Mouse (Mus musculus) midbrain, embryonic 14.5 days (tissue): ENCODE measurements around the gene Fos. TPM values are rescaled to one million over a fixed set of nuclear protein-coding genes. Genes with fewer than 3 reads are reported as not detected.
A peak's percentile ranks its signal among the peaks of the same experiment; 100 is the strongest.
"Not testable (repeated sequence)": the region's sequence is repeated elsewhere in the genome, so short reads cannot be mapped to it uniquely, and the experiment has no call there.

ENCODE experiments used
- ATAC-seq: fragments of 200-750 bp; cut with Nextera tagmentation; 2 replicates; pipeline ENCODE4 v1.8.0; 2017; ENCODE audit warnings: moderate number of reproducible peaks, moderate library complexity; ENCODE audit not compliant: low FRiP score, low TSS enrichment
- DNase-seq: peaks from one replicate; pipeline ENCODE4 v3.0.0-alpha.2; 2015
- H3K27ac ChIP-seq: fragments of 300-500 bp; sonication (generic); replicated peaks from 2 replicates; pipeline ENCODE4 v1.5.1; 2014; ENCODE audit warnings: mild to moderate bottlenecking, low read depth, low read length, moderate library complexity
- H3K27me3 ChIP-seq: fragments of 300-500 bp; sonication (generic); 2 replicates; pipeline ENCODE4 v1.6.1; 2014; ENCODE audit warnings: low read length, control low read depth, mixed read lengths; ENCODE audit not compliant: control insufficient read depth, insufficient read depth
- H3K36me3 ChIP-seq: fragments of 300-500 bp; sonication (generic); 2 replicates; pipeline ENCODE4 v1.6.1; 2014; ENCODE audit warnings: low read length, control low read depth; ENCODE audit not compliant: control insufficient read depth, insufficient read depth
- H3K4me1 ChIP-seq: fragments of 300-500 bp; sonication (generic); 2 replicates; pipeline ENCODE4 v1.6.1; 2014; ENCODE audit warnings: mild to moderate bottlenecking, antibody characterized with exemption, low read length, control low read depth; ENCODE audit not compliant: control insufficient read depth, insufficient read depth
- H3K4me2 ChIP-seq: fragments of 300-500 bp; sonication (generic); 2 replicates; pipeline ENCODE4 v1.6.1; 2014; ENCODE audit warnings: mild to moderate bottlenecking, low read length, moderate library complexity
- H3K4me3 ChIP-seq: fragments of 300-500 bp; sonication (generic); replicated peaks from 2 replicates; pipeline ENCODE4 v1.5.1; 2014; ENCODE audit warnings: low read depth, low read length
- H3K9ac ChIP-seq: fragments of 300-500 bp; sonication (generic); replicated peaks from 2 replicates; pipeline ENCODE4 v1.6.1; 2014; ENCODE audit warnings: mild to moderate bottlenecking, low read length, moderate library complexity
- H3K9me3 ChIP-seq: fragments of 300-500 bp; sonication (generic); 2 replicates; pipeline ENCODE4 v1.6.1; 2016; ENCODE audit warnings: low read length, control low read depth, mixed read lengths; ENCODE audit not compliant: control insufficient read depth
- WGBS: fragments of 180-500 bp; shearing (Covaris S2); extraction: QIAGEN DNeasy Blood & Tissue Kit; methylation state at CpG from one replicate; pipeline ENCODE4 v1.1.7; 2014; 5-methylcytosine and 5-hydroxymethylcytosine counted together
- polyA plus RNA-seq: library from polyadenylated mRNA; unstranded; fragments of >200 nt; fragmentation: Nextera tagmentation; extraction: Ambion mirVana; gene quantifications from 2 replicates; pipeline ENCODE4 v1.2.1, GENCODE M21; 2014

Fos gene
- polyA plus RNA-seq, 1 experiment from 2014 or later = 1.1 TPM

GRCm38 (mm10) chr12:85521673-85522072 is 48.0 kb downstream of the Fos start:
- H3K27ac ChIP-seq = no peak overlapping the region
- H3K9ac ChIP-seq = no peak overlapping the region
- DNase-seq = no peak
- H3K36me3 ChIP-seq = no peaks in the 10 kb centered on the region
- H3K27me3 ChIP-seq = no peaks in the 10 kb centered on the region
- H3K9me3 ChIP-seq = no peaks in the 10 kb centered on the region
- H3K4me3 ChIP-seq = no peak overlapping the region
- no peak overlapping the region for H3K4me2 ChIP-seq
- peaks cover 3% of the 10 kb centered on the region; the same call in 1 of the 2 replicates for H3K4me1 ChIP-seq
- ATAC-seq = no peak
- 78% methylated on average over 1 of the region's 1 CpGs for WGBS

- Histone ChIP-seq H3K4me3 (no peak overlapping the region), H3K9ac (no peak overlapping the region), H3K4me1 (peaks cover 3% of the 10 kb centered on the region; the same call in 1 of the 2 replicates), H3K36me3 (no peaks in the 10 kb centered on the region), H3K9me3 (no peaks in the 10 kb centered on the region), H3K4me2 (no peak overlapping the region), H3K27ac (no peak overlapping the region), H3K27me3 (no peaks in the 10 kb centered on the region)
- ATAC-seq (no peak), DNase-seq (no peak)
- 80% methylated on average over 7 of the region's 7 CpGs for WGBS
Observed at GRCm38 (mm10) chr12:85522631-85523388, 49.1 kb downstream of the Fos start.

GRCm38 (mm10) chr12:85523421-85524192 is 49.9 kb downstream of the Fos start:
- no peaks in the 10 kb centered on the region for H3K27me3 ChIP-seq
- H3K36me3 ChIP-seq = no peaks in the 10 kb centered on the region
- 0 out of 2 replicates have a peak overlapping the region, but pooled peaks have one; percentile 14 for H3K27ac ChIP-seq
- H3K4me3 ChIP-seq = no peak overlapping the region
- ATAC-seq (no peak), DNase-seq (no peak)
- 56% methylated on average over 14 of the region's 14 CpGs for WGBS
- H3K4me2 ChIP-seq = no peak overlapping the region
- no peak overlapping the region for H3K9ac ChIP-seq
- peaks cover 3% of the 10 kb centered on the region; the same call in 1 of the 2 replicates for H3K4me1 ChIP-seq
- H3K9me3 ChIP-seq = no peaks in the 10 kb centered on the region

GRCm38 (mm10) chr12:85524193-85524858 is 50.6 kb downstream of the Fos start:
- WGBS = 27% methylated on average over 8 of the region's 8 CpGs
- H3K4me2 ChIP-seq = no peak overlapping the region
- H3K9me3 ChIP-seq = no peaks in the 10 kb centered on the region
- DNase-seq (peak; percentile 57), ATAC-seq (0 out of 2 replicates have a peak, but pooled peaks have one; percentile 43)
- peaks cover 3% of the 10 kb centered on the region; the same call in 1 of the 2 replicates for H3K4me1 ChIP-seq
- H3K36me3 ChIP-seq = no peaks in the 10 kb centered on the region
- H3K27ac ChIP-seq = peak overlapping the region; percentile 14; the same call in 1 of the 2 replicates
- no peak overlapping the region for H3K4me3 ChIP-seq
- H3K9ac ChIP-seq = no peak overlapping the region
- no peaks in the 10 kb centered on the region for H3K27me3 ChIP-seq

- not testable (repeated sequence) for H3K27me3 ChIP-seq, H3K36me3 ChIP-seq, H3K9me3 ChIP-seq, H3K4me3 ChIP-seq, H3K4me1 ChIP-seq, H3K9ac ChIP-seq, H3K4me2 ChIP-seq, ATAC-seq, DNase-seq
- 58% methylated on average over 11 of the region's 11 CpGs for WGBS
- H3K27ac ChIP-seq = peak overlapping the region; percentile 14; the same call in 1 of the 2 replicates
Observed at GRCm38 (mm10) chr12:85524859-85525495, 51.3 kb downstream of the Fos start.

Other genes starting within 250 kb of the Fos start
- gene Mlh3, start 203.3 kb upstream of the Fos start, polyA plus RNA-seq = 9.4 and 10.2 TPM in 2 replicates
- gene Acyp1, start 185.5 kb upstream of the Fos start, polyA plus RNA-seq = 56.5 and 63.7 TPM in 2 replicates
- gene Zc2hc1c, start 185.3 kb upstream of the Fos start, polyA plus RNA-seq = 1.1 and 1.6 TPM in 2 replicates
- 8.0 and 10.3 TPM in 2 replicates for gene Nek9, start 134.5 kb upstream of the Fos start, polyA plus RNA-seq
- 192 and 228 TPM in 2 replicates for gene Tmed10, start 99.0 kb upstream of the Fos start, polyA plus RNA-seq
- 0.68 and 1.1 TPM in 2 replicates for gene Jdp2, start 125.1 kb downstream of the Fos start, polyA plus RNA-seq
- gene Batf, start 212.8 kb downstream of the Fos start, polyA plus RNA-seq = 0.68 TPM in 1 of 2 replicates, not detected in the other